Mouse (Mus musculus) kidney, postnatal 25 days (tissue): Measurements from ENCODE around the gene Ccdc85c.

Experiments
- DNase-seq, 2 experiments: peaks; one replicate each; pipeline ENCODE4 v3.0.0; 2021; ENCODE audit warnings: mixed read lengths in 2 of 2

The Ccdc85c gene

GRCm38 (mm10) chr12:108274661-108275507 is at the start of gene Ccdc85c:
Gene Ccdc85c, minus strand, starts transcription at chr12:108275425.
- DNase-seq: peak; percentile 40 to 65

GRCm38 (mm10) chr12:108320096-108320495 is 44.9 kb upstream of the Ccdc85c start:
- no peak for DNase-seq

- no peak for DNase-seq
Measured at GRCm38 (mm10) chr12:108318499-108318898, 43.3 kb upstream of the Ccdc85c start.

GRCm38 (mm10) chr12:108317826-108318430 is 42.7 kb upstream of the Ccdc85c start:
- DNase-seq: no peak

- DNase-seq: no peak
Measured at GRCm38 (mm10) chr12:108317201-108317738, 42.0 kb upstream of the Ccdc85c start.

GRCm38 (mm10) chr12:108316655-108317054 is 41.4 kb upstream of the Ccdc85c start:
- no peak for DNase-seq

- no peak for DNase-seq
Measured at GRCm38 (mm10) chr12:108315818-108316217, 40.6 kb upstream of the Ccdc85c start.

- no peak for DNase-seq
Measured at GRCm38 (mm10) chr12:108313244-108313772, 38.1 kb upstream of the Ccdc85c start.

GRCm38 (mm10) chr12:108312432-108312851 is 37.2 kb upstream of the Ccdc85c start:
- peak; percentile 57 to 81 for DNase-seq

GRCm38 (mm10) chr12:108311741-108312290 is 36.6 kb upstream of the Ccdc85c start:
- no peak for DNase-seq

GRCm38 (mm10) chr12:108310456-108311027 is 35.3 kb upstream of the Ccdc85c start:
- DNase-seq: no peak

- no peak for DNase-seq
Measured at GRCm38 (mm10) chr12:108310041-108310440, 34.8 kb upstream of the Ccdc85c start.

- peak in 1 of 2 experiments; percentile 70 for DNase-seq
Measured at GRCm38 (mm10) chr12:108309116-108309794, 34.0 kb upstream of the Ccdc85c start.

- DNase-seq: no peak
Measured at GRCm38 (mm10) chr12:108308363-108308856, 33.2 kb upstream of the Ccdc85c start.

- peak; percentile 63 to 71 for DNase-seq
Measured at GRCm38 (mm10) chr12:108307553-108307952, 32.3 kb upstream of the Ccdc85c start.

- peak; percentile 44 to 70 for DNase-seq
Measured at GRCm38 (mm10) chr12:108305812-108306794, 30.9 kb upstream of the Ccdc85c start, which contains the start of gene Hhipl1. Gene Hhipl1, plus strand, starts transcription at chr12:108306270.

GRCm38 (mm10) chr12:108305172-108305571 is 29.9 kb upstream of the Ccdc85c start:
- DNase-seq: no peak

GRCm38 (mm10) chr12:108303778-108304365 is 28.6 kb upstream of the Ccdc85c start:
- no peak for DNase-seq

- DNase-seq: no peak
Measured at GRCm38 (mm10) chr12:108301006-108301405, 25.8 kb upstream of the Ccdc85c start.

GRCm38 (mm10) chr12:108297033-108297432 is 21.8 kb upstream of the Ccdc85c start:
- peak in 1 of 2 experiments; percentile 43 for DNase-seq
